Mouse (Mus musculus) CH12.LX (cell line): ENCODE results near the gene Olfr13. TPM values are rescaled to one million over a fixed set of nuclear protein-coding genes. Genes with fewer than 3 reads are reported as not detected.

Experiments
- DNase-seq: peaks from one replicate; pipeline ENCODE4 v3.0.0-alpha.2; 2013; ENCODE audit errors: extremely low read depth
- H3K27ac ChIP-seq: 2 replicates; pipeline ENCODE4 v1.5.1; 2012; ENCODE audit warnings: low read depth, mild to moderate bottlenecking, control low read depth, moderate library complexity; ENCODE audit not compliant: insufficient read depth
- H3K27me3 ChIP-seq: replicated peaks from 2 replicates; pipeline ENCODE3; 2012; ENCODE audit warnings: inconsistent platforms
- H3K36me3 ChIP-seq, 2 experiments: replicated peaks in 1 of 2; 2 replicates each; pipeline versions ENCODE3 to v1.6.1; 2012; ENCODE audit warnings: inconsistent platforms in 1 of 2, low read length in 1 of 2, mild to moderate bottlenecking in 1 of 2, mixed read lengths in 1 of 2, moderate library complexity in 1 of 2; ENCODE audit not compliant: control insufficient read depth in 1 of 2, insufficient read depth in 1 of 2
- H3K4me1 ChIP-seq, 2 experiments: 2 replicates each; pipeline ENCODE4 v1.6.1; 2012; ENCODE audit warnings: inconsistent platforms in 1 of 2, moderate library complexity in 1 of 2; ENCODE audit not compliant: insufficient read depth in 2 of 2, control insufficient read depth in 1 of 2
- H3K4me2 ChIP-seq: 2 replicates; pipeline ENCODE4 v1.6.1; 2012; ENCODE audit warnings: low read depth, mild to moderate bottlenecking, control low read depth; ENCODE audit not compliant: poor library complexity, insufficient read depth, severe bottlenecking
- H3K4me3 ChIP-seq, 3 experiments: fragments of 150-350 bp in 1 of 3; sonication (generic) in 1 of 3; replicated peaks in 1 of 3; 2 replicates each; pipeline versions ENCODE3 to v1.5.1; 2011 to 2012; ENCODE audit warnings: low read depth in 2 of 3, low read length in 2 of 3, mild to moderate bottlenecking in 2 of 3, moderate library complexity in 2 of 3, control low read depth in 1 of 3, improper control_type of control experiment in 1 of 3, inconsistent platforms in 1 of 3, mixed read lengths in 1 of 3; ENCODE audit not compliant: poor library complexity in 1 of 3
- H3K79me2 ChIP-seq: replicated peaks from 2 replicates; pipeline ENCODE4 v1.6.1; 2012; ENCODE audit warnings: mild to moderate bottlenecking, moderate library complexity; ENCODE audit not compliant: control insufficient read depth, poor library complexity, insufficient read depth, severe bottlenecking; ENCODE audit errors: extremely low read depth
- H3K9ac ChIP-seq: 2 replicates; pipeline ENCODE4 v1.6.1; 2012; ENCODE audit warnings: low read depth, mild to moderate bottlenecking, control low read depth, moderate library complexity; ENCODE audit not compliant: insufficient read depth
- H3K9me3 ChIP-seq: replicated peaks from 2 replicates; pipeline ENCODE3; 2012; ENCODE audit warnings: low read length, inconsistent platforms, mixed read lengths
- CHD1 ChIP-seq: IDR thresholded peaks from 2 replicates; pipeline ENCODE4 v1.6.1; 2012; ENCODE audit warnings: low read depth, low read length, improper control_type of control experiment, inconsistent platforms
- CHD2 ChIP-seq: IDR thresholded peaks from 2 replicates; pipeline ENCODE4 v1.6.1; 2011; ENCODE audit warnings: low read length, improper control_type of control experiment
- CTCF ChIP-seq, 2 experiments: IDR thresholded peaks in 1 of 2; conservative IDR thresholded peaks in 1 of 2; 2 replicates each; pipeline ENCODE4 v1.5.1; 2011 to 2012; ENCODE audit warnings: low read depth in 2 of 2, low read length in 2 of 2, improper control_type of control experiment in 1 of 2, inconsistent platforms in 1 of 2, mild to moderate bottlenecking in 1 of 2, moderate library complexity in 1 of 2
- E2F4 ChIP-seq: IDR thresholded peaks from 2 replicates; pipeline ENCODE4 v1.6.1; 2011; ENCODE audit warnings: low read depth, low read length, improper control_type of control experiment; ENCODE audit not compliant: insufficient replicate concordance
- EP300 ChIP-seq: IDR thresholded peaks from 2 replicates; pipeline ENCODE4 v1.6.1; 2011; ENCODE audit warnings: low read length, improper control_type of control experiment
- GABPA ChIP-seq: IDR thresholded peaks from 2 replicates; pipeline ENCODE4 v1.6.1; 2012; ENCODE audit warnings: low read depth, low read length, improper control_type of control experiment, inconsistent platforms; ENCODE audit not compliant: insufficient replicate concordance
- IRF4 ChIP-seq: IDR thresholded peaks from 2 replicates; pipeline ENCODE4 v1.6.1; 2014; ENCODE audit warnings: low read depth, mild to moderate bottlenecking, inconsistent platforms, low read length, improper control_type of control experiment
- JUN ChIP-seq: IDR thresholded peaks from 2 replicates; pipeline ENCODE4 v1.6.1; 2011; ENCODE audit warnings: low read depth, mild to moderate bottlenecking, low read length, improper control_type of control experiment, moderate library complexity; ENCODE audit not compliant: insufficient read depth
- KAT2A ChIP-seq: IDR thresholded peaks from 2 replicates; pipeline ENCODE4 v1.6.1; 2012; ENCODE audit warnings: low read length, improper control_type of control experiment, inconsistent platforms; ENCODE audit not compliant: insufficient replicate concordance
- MEF2A ChIP-seq: IDR thresholded peaks from 2 replicates; pipeline ENCODE4 v1.6.1; 2014; ENCODE audit warnings: low read depth, mild to moderate bottlenecking, inconsistent platforms, low read length, improper control_type of control experiment, borderline replicate concordance
- MYC ChIP-seq: IDR thresholded peaks from 2 replicates; pipeline ENCODE4 v1.6.1; 2011; ENCODE audit warnings: low read depth, mild to moderate bottlenecking, improper control_type of control experiment, low read length
- NRF1 ChIP-seq: IDR thresholded peaks from 2 replicates; pipeline ENCODE4 v1.6.1; 2014; ENCODE audit warnings: low read depth, mild to moderate bottlenecking, inconsistent platforms, low read length, improper control_type of control experiment, moderate library complexity
- PAX5 ChIP-seq: IDR thresholded peaks from 2 replicates; pipeline ENCODE4 v1.6.1; 2012; ENCODE audit warnings: low read length, inconsistent platforms, mixed read lengths
- POLR2A ChIP-seq: IDR thresholded peaks from 2 replicates; pipeline ENCODE4 v1.6.1; 2011; ENCODE audit warnings: low read depth, mild to moderate bottlenecking, improper control_type of control experiment, low read length
- RAD21 ChIP-seq: IDR thresholded peaks from 2 replicates; pipeline ENCODE4 v1.6.1; 2011; ENCODE audit warnings: low read depth, mild to moderate bottlenecking, low read length, improper control_type of control experiment, moderate library complexity
- RCOR1 ChIP-seq: conservative IDR thresholded peaks from 2 replicates; pipeline ENCODE4 v1.6.1; 2012; ENCODE audit warnings: low read depth, mild to moderate bottlenecking, inconsistent platforms, low read length, improper control_type of control experiment
- SMC3 ChIP-seq: IDR thresholded peaks from 2 replicates; pipeline ENCODE4 v1.6.1; 2011; ENCODE audit warnings: low read depth, low read length, improper control_type of control experiment
- TBP ChIP-seq: conservative IDR thresholded peaks from 2 replicates; pipeline ENCODE4 v1.6.1; 2011; ENCODE audit warnings: low read depth, low read length, improper control_type of control experiment
- TCF12 ChIP-seq: IDR thresholded peaks from 2 replicates; pipeline ENCODE4 v1.6.1; 2014; ENCODE audit warnings: low read depth, mild to moderate bottlenecking, inconsistent platforms, low read length, improper control_type of control experiment
- UBTF ChIP-seq: IDR thresholded peaks from 2 replicates; pipeline ENCODE4 v1.6.1; 2012; ENCODE audit warnings: low read depth, mild to moderate bottlenecking, inconsistent platforms, low read length, improper control_type of control experiment, moderate library complexity
- USF1 ChIP-seq: IDR thresholded peaks from 2 replicates; pipeline ENCODE4 v1.6.1; 2014; ENCODE audit warnings: low read depth, mild to moderate bottlenecking, inconsistent platforms, low read length, improper control_type of control experiment
- ZC3H11A ChIP-seq: IDR thresholded peaks from 2 replicates; pipeline ENCODE4 v1.6.1; 2012; ENCODE audit warnings: low read depth, mild to moderate bottlenecking, inconsistent platforms, low read length, improper control_type of control experiment
- ZMIZ1 ChIP-seq: IDR thresholded peaks from 2 replicates; pipeline ENCODE4 v1.6.1; 2012; ENCODE audit warnings: low read depth, mild to moderate bottlenecking, inconsistent platforms, low read length, improper control_type of control experiment
- dilution Hi-C: fragments of 300-500 bp; cut with MboI; formaldehyde crosslinking; loops from 2 replicates; pipeline ENCODE4 v1.14.3; 2020; ENCODE audit warnings: low sequenced_read_pairs; ENCODE audit not compliant: extremely low pct_unique_long_range_greater_than_20kb, extremely low pct_ligation_motif_present
- in situ Hi-C: fragments of 300-500 bp; cut with MboI; formaldehyde crosslinking; loops from 3 replicates; pipeline ENCODE4 v1.14.3; 2019; ENCODE audit warnings: low sequenced_read_pairs, low pct_ligation_motif_present, low pct_unique_long_range_greater_than_20kb, mixed read lengths
- polyA plus RNA-seq: library from polyadenylated mRNA; unstranded; fragments of >175 nt; gene quantifications from 2 replicates; pipeline ENCODE4 v1.2.1, GENCODE M21; 2012; ENCODE audit warnings: low read depth; ENCODE audit not compliant: insufficient read length
- total RNA-seq, 2 experiments: library from RNA; depleted of rRNA; stranded (reverse); fragments of 300-350 nt in 1 of 2; fragments of >200 nt in 1 of 2; gene quantifications; 2 replicates each; pipeline ENCODE4 v1.2.3; 2012 to 2014

Olfr13 gene
- total and polyA plus RNA-seq, 3 experiments, result not detected

DNA sequence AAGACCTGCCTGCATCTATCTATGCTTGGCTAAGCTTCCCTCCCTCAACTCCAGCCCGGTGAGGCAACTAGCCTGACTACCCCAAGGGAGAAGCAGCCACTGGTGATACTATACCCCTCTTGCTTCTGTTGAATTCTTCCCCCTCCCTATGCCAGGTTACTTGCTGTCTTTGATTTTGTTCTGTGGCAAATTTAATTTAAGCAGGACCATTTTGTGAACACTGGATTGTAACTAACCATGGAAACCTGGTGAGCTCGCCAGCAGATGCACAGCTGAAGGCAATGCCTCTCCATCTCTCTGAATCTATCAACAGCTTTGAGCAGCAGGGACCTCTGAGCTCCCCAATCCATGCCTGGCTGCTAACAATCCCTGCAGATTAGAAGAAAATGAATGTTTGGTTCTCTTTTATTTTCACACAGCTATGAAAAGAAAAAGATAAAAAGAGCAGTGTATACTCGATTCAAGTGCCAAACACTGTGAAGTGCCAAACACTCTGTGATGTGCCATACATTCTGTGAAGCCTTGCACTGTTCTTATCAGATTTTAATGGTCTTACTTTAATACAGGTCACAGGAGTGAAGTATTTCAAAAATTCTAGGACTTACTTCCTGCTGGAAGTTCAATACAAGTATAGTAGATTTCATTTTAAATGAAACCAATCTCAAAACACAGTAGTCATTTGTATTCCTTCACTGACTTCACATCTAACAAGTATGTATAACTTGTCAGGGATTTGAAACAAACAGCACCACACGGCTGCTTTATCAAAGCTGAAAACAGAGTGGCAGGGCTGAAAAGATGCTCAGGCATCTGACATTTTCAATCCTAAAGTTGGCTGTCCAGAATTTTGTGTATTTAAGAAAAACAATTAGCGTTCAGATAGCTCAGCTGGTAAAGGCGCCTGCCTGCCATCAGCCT is 6.9 kb downstream of the Olfr13 start:
- H3K9ac ChIP-seq, result no peak overlapping the region
- no peak overlapping the region for H3K4me2 ChIP-seq
- in situ Hi-C loops, result no loop called here
- no peak for TF ChIP-seq RAD21
- no peak for TF ChIP-seq SMC3
- no peak for TF ChIP-seq NRF1
- no peak for TF ChIP-seq E2F4
- no peak for TF ChIP-seq CHD2
- no peak for TF ChIP-seq USF1
- no peak for TF ChIP-seq JUN
- TF ChIP-seq ZC3H11A, result no peak
- TF ChIP-seq KAT2A, result no peak
- no peak for TF ChIP-seq IRF4
- TF ChIP-seq MYC, result no peak
- no peak for TF ChIP-seq ZMIZ1
- no peaks in the 10 kb centered on the region for H3K9me3 ChIP-seq
- no peak overlapping the region for H3K27ac ChIP-seq
- H3K4me1 ChIP-seq, result no peaks in the 10 kb centered on the region
- dilution Hi-C loops, result no loop called here
- H3K79me2 ChIP-seq, result no peaks in the 10 kb centered on the region
- DNase-seq, result no peak
- H3K4me3 ChIP-seq, result no peak overlapping the region
- H3K36me3 ChIP-seq, result no peaks in the 10 kb centered on the region
- H3K27me3 ChIP-seq, result no peaks in the 10 kb centered on the region

GRCm38 (mm10) chr6:43190986-43191385 is 19.0 kb downstream of the Olfr13 start:
- in situ Hi-C loops (no loop called here), dilution Hi-C loops (no loop called here)
- Histone ChIP-seq H3K27me3 (no peaks in the 10 kb centered on the region), H3K9ac (no peak overlapping the region), H3K4me3 (no peak overlapping the region), H3K79me2 (no peaks in the 10 kb centered on the region), H3K36me3 (no peaks in the 10 kb centered on the region), H3K4me1 (no peaks in the 10 kb centered on the region), H3K9me3 (no peaks in the 10 kb centered on the region), H3K27ac (no peak overlapping the region), H3K4me2 (no peak overlapping the region)
- TF ChIP-seq PAX5 (no peak), CHD1 (no peak), UBTF (no peak), RAD21 (no peak), MEF2A (no peak), POLR2A (no peak), TBP (no peak), TCF12 (no peak), GABPA (no peak), EP300 (no peak), JUN (no peak), CTCF (conservative IDR thresholded peaks at IDR 0.05 in 1 of 2, IDR thresholded peaks at IDR 0.05 in 1 of 2; ENCODE audit: low read depth in 2 of 2, low read length in 2 of 2) (no peak), NRF1 (no peak), E2F4 (no peak), RCOR1 (no peak)
- no peak for DNase-seq
